ENCODE assay signal across 16 mouse cellular contexts in the genomic region with DNA sequence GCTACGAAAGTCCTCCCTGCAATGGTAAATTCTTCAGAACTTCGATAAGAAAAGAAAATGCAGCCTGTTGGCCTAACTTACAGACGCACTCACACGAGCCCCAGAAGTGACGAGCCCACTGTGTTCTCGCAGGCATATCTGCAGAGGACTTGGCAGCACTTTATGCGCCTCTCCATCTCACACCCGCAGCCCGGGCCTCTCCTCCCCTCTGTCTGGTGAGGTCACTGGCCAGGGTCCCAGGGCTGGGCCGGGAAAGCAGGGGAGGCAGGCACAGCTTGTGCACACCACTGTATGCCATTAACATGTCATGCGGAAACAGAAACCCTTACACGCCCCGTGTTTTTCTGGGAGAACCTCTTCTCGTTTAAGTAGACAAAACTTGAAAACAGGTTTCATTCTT. TPM values are rescaled to one million over a fixed set of nuclear protein-coding genes. Genes with fewer than 3 reads are reported as not detected.
DNase-seq lines count a peak whose midpoint lies in the region; ATAC-seq lines count a peak whose summit lies in the region.
"Had no signal": no experiment of that assay in that cellular context is flagged by ENCODE, and none has a peak within 500 bp of the region (broad histone marks: within the 10 kb centered on the region; RNA-seq: fewer than 3 reads in every experiment).

No protein-coding gene starts in this region.

- no peak overlapping the region for H3K4me3 ChIP-seq in heart, embryonic 13.5 days
- H3K4me3 ChIP-seq: embryonic facial prominence, embryonic 12.5 days; hindbrain, embryonic 13.5 days; left cerebral cortex, adult 2 months; midbrain, embryonic 12.5 days; myocyte had no signal

- H3K4me1 ChIP-seq in heart, embryonic 13.5 days: peaks cover 16% of the 10 kb centered on the region
- H3K4me1 ChIP-seq: embryonic facial prominence, embryonic 12.5 days; hindbrain, embryonic 13.5 days; midbrain, embryonic 12.5 days had no signal

- 47% methylated on average over 14 of the region's 14 CpGs for WGBS in heart, embryonic 13.5 days

- peak overlapping the region; percentile 46 for H3K27ac ChIP-seq in heart, embryonic 13.5 days (replicated peaks)
- H3K27ac ChIP-seq: embryonic facial prominence, embryonic 12.5 days; hindbrain, embryonic 13.5 days; left cerebral cortex, adult 2 months; midbrain, embryonic 12.5 days had no signal

- no peak overlapping the region for H3K4me2 ChIP-seq in heart, embryonic 13.5 days
- H3K4me2 ChIP-seq: embryonic facial prominence, embryonic 12.5 days; hindbrain, embryonic 13.5 days; midbrain, embryonic 12.5 days had no signal

- no peaks in the 10 kb centered on the region for H3K9me3 ChIP-seq in heart, embryonic 13.5 days
- H3K9me3 ChIP-seq: embryonic facial prominence, embryonic 12.5 days; hindbrain, embryonic 13.5 days; midbrain, embryonic 12.5 days had no signal

- H3K9ac ChIP-seq in heart, embryonic 13.5 days: no peak overlapping the region
- H3K9ac ChIP-seq: embryonic facial prominence, embryonic 12.5 days; hindbrain, embryonic 13.5 days; midbrain, embryonic 12.5 days had no signal

- H3K36me3 ChIP-seq in heart, embryonic 13.5 days: no peaks in the 10 kb centered on the region
- H3K36me3 ChIP-seq: embryonic facial prominence, embryonic 12.5 days; hindbrain, embryonic 13.5 days; midbrain, embryonic 12.5 days had no signal

- intact Hi-C loops in left cerebral cortex, postnatal 4 days (cut with DNase I): no loop called here
- intact Hi-C loops in left cerebral cortex, postnatal 14 days (cut with DNase I): no loop called here

- ATAC-seq in heart, embryonic 13.5 days (ENCODE audit: extremely low read depth, insufficient number of reproducible peaks, low FRiP score, low TSS enrichment): no peak
- ATAC-seq: intestine, embryonic 16.5 days had no signal

- no peaks in the 10 kb centered on the region for H3K27me3 ChIP-seq in heart, embryonic 13.5 days (replicated peaks)
- H3K27me3 ChIP-seq: embryonic facial prominence, embryonic 12.5 days; hindbrain, embryonic 13.5 days; midbrain, embryonic 12.5 days had no signal

- peak; percentile 8 for DNase-seq in left cerebral cortex, postnatal 4 days
- DNase-seq in left cerebral cortex, postnatal 14 days (ENCODE audit: low spot score in 2 of 2): no peak
- peak; percentile 6 for DNase-seq in gastrocnemius, adult 8-10 months (ENCODE audit: low spot score in 2 of 2)
- DNase-seq in ovary, postnatal 36 days (ENCODE audit: low spot score): peak; percentile 21
- DNase-seq in layer of hippocampus, postnatal 36 days: no peak
- no peak for DNase-seq in layer of hippocampus, adult 9-10 months (ENCODE audit: low spot score)
- DNase-seq: adrenal gland, postnatal 25 days; kidney, postnatal 36 days had no signal

RNA-seq across cellular contexts. Expression of a gene that starts 43.7 kb away (rescaled TPM):
- total RNA-seq in left cerebral cortex, postnatal 4 days (2021): under 1 TPM; 0.22 to 0.42 TPM
- total RNA-seq in left cerebral cortex, postnatal 14 days (2021): under 1 TPM; 0.49 to 0.51 TPM
- total RNA-seq in gastrocnemius, adult 8-10 months (2022): 1 to 10 TPM in 3 of 4 experiments, under 1 TPM in 1; 0.46 to 2.1 (median 1.2) TPM
- polyA plus RNA-seq in heart, embryonic 13.5 days (2015; fragmentation: Nextera tagmentation; extraction: Ambion mirVana): 1.6 and 2.1 TPM in 2 replicates
- total RNA-seq in layer of hippocampus, postnatal 36 days (2021): under 1 TPM; 0.32 to 0.33 TPM
- total RNA-seq: MEL had no signal

Comparison
In these comparisons a context has a peak if more than half of its experiments do, and no peak if none do; other contexts are left out.
1. DNase-seq: peak in left cerebral cortex, postnatal 4 days (single experiment), gastrocnemius, adult 8-10 months (2 of 2) and ovary, postnatal 36 days (single experiment); none in left cerebral cortex, postnatal 14 days (0 of 2), layer of hippocampus, postnatal 36 days (0 of 2) and layer of hippocampus, adult 9-10 months (single experiment).